In the genomic region with DNA sequence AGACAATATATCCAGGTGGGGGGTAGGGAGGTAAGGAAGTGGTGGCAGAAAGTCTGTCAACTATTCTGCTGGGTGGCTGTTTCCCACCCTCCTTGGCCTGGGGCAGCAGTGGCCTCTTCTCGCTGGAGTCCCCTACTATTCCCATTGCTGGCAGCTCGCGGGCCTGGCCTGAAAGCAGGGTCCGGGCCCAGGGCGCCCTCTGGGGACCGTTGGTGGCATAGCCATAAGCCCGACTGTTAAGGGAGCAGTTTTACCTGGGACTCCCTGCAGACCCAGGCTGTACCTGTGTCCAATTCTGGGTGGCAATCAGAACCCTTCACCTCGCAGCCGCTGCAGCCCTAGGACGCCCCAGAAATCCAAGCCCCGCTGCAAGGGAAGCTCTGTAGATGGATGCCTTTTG, we compare ENCODE assay signal across 9 mouse cellular contexts. TPM values are rescaled to one million over a fixed set of nuclear protein-coding genes. Genes with fewer than 3 reads are reported as not detected.
DNase-seq lines count a peak whose midpoint lies in the region; ATAC-seq and TF ChIP-seq lines count a peak whose summit lies in the region.
"Had no signal": no experiment of that assay in that cellular context is flagged by ENCODE, and none has a peak within 500 bp of the region (broad histone marks: within the 10 kb centered on the region; RNA-seq: fewer than 3 reads in every experiment).

No protein-coding gene starts in this region.

- intact Hi-C loops in gastrocnemius, postnatal 14 days (cut with DNase I; ENCODE audit: low total_unique reads): no loop called here

- DNase-seq in liver (peak; percentile 51), MN1 (ENCODE audit: low spot score) (no peak)
- DNase-seq in brain, adult 2 months (ENCODE audit: low read depth, low spot score): peak; percentile 21
- peak; percentile 41 for DNase-seq in gastrocnemius, postnatal 14 days
- DNase-seq in hindbrain, postnatal 0 days (ENCODE audit: low spot score): peak; percentile 71
- no peak for DNase-seq in liver, embryonic 14.5 days (ENCODE audit: low read depth in 3 of 3, low spot score in 3 of 3)

- peaks cover 75% of the 10 kb centered on the region for H3K27me3 ChIP-seq in liver, embryonic 12.5 days (replicated peaks)
- peaks cover 49% of the 10 kb centered on the region for H3K27me3 ChIP-seq in hindbrain, postnatal 0 days (ENCODE audit: insufficient read depth, low read length)
- H3K27me3 ChIP-seq in liver, embryonic 14.5 days (ENCODE audit: control insufficient read depth, insufficient read depth, low read length): peaks cover 54% of the 10 kb centered on the region
- peaks cover 46% of the 10 kb centered on the region for H3K27me3 ChIP-seq in neural tube, embryonic 14.5 days (ENCODE audit: control insufficient read depth, insufficient read depth, low read length)

- H3K9me3 ChIP-seq in liver, embryonic 12.5 days (replicated peaks): no peaks in the 10 kb centered on the region
- H3K9me3 ChIP-seq in hindbrain, postnatal 0 days (ENCODE audit: low read length): no peaks in the 10 kb centered on the region
- H3K9me3 ChIP-seq in liver, embryonic 14.5 days (ENCODE audit: control insufficient read depth, low read length): no peaks in the 10 kb centered on the region
- H3K9me3 ChIP-seq in neural tube, embryonic 14.5 days (ENCODE audit: control insufficient read depth, low read length): no peaks in the 10 kb centered on the region

- H3K27ac ChIP-seq in liver, embryonic 12.5 days: no peak overlapping the region
- H3K27ac ChIP-seq in hindbrain, postnatal 0 days: no peak overlapping the region
- no peak overlapping the region for H3K27ac ChIP-seq in liver, embryonic 14.5 days
- H3K27ac ChIP-seq in neural tube, embryonic 14.5 days (ENCODE audit: low read depth, low read length): no peak overlapping the region
- H3K27ac ChIP-seq: macrophage had no signal

- TF ChIP-seq CTCF in hindbrain, postnatal 0 days (IDR thresholded peaks at IDR 0.05; ENCODE audit: low read depth): peak; percentile 74
- TF ChIP-seq CTCF in liver, embryonic 14.5 days (IDR thresholded peaks at IDR 0.05; ENCODE audit: low read depth): peak; percentile 68

- no peak overlapping the region for H3K9ac ChIP-seq in liver, embryonic 12.5 days
- H3K9ac ChIP-seq in hindbrain, postnatal 0 days (replicated peaks; ENCODE audit: low read length): no peak overlapping the region
- no peak overlapping the region for H3K9ac ChIP-seq in liver, embryonic 14.5 days (replicated peaks)
- no peak overlapping the region for H3K9ac ChIP-seq in neural tube, embryonic 14.5 days (replicated peaks; ENCODE audit: low read depth, low read length)

- no peaks in the 10 kb centered on the region for H3K36me3 ChIP-seq in liver, embryonic 12.5 days
- H3K36me3 ChIP-seq in hindbrain, postnatal 0 days (ENCODE audit: insufficient read depth, low read length): no peaks in the 10 kb centered on the region
- no peaks in the 10 kb centered on the region for H3K36me3 ChIP-seq in liver, embryonic 14.5 days (replicated peaks; ENCODE audit: control insufficient read depth, insufficient read depth, low read depth)
- H3K36me3 ChIP-seq in neural tube, embryonic 14.5 days (ENCODE audit: control insufficient read depth, insufficient read depth, low read length): no peaks in the 10 kb centered on the region

- WGBS in liver, embryonic 12.5 days (ENCODE audit: insufficient replicate concordance): under 1% methylated on average over 11 of the region's 11 CpGs
- WGBS in hindbrain, postnatal 0 days: 3% methylated on average over 11 of the region's 11 CpGs
- WGBS in liver, embryonic 14.5 days (ENCODE audit: insufficient replicate concordance): under 1% methylated on average over 11 of the region's 11 CpGs
- 2% methylated on average over 11 of the region's 11 CpGs for WGBS in neural tube, embryonic 14.5 days

- ATAC-seq in liver, embryonic 12.5 days: no peak
- ATAC-seq in hindbrain, postnatal 0 days: peak; percentile 76
- no peak for ATAC-seq in liver, embryonic 14.5 days (ENCODE audit: insufficient read depth)
- ATAC-seq in neural tube, embryonic 14.5 days (ENCODE audit: low read depth): peak; percentile 84

- no peak overlapping the region for H3K4me3 ChIP-seq in liver, embryonic 12.5 days
- peak overlapping the region; percentile 18; the same call in 1 of the 2 replicates for H3K4me3 ChIP-seq in hindbrain, postnatal 0 days (ENCODE audit: low read length)
- H3K4me3 ChIP-seq in liver, embryonic 14.5 days (ENCODE audit: insufficient read depth in 1 of 2, low read depth in 2 of 2, low read length in 2 of 2): no peak overlapping the region
- no peak overlapping the region for H3K4me3 ChIP-seq in neural tube, embryonic 14.5 days (ENCODE audit: low read depth, low read length)

- H3K4me1 ChIP-seq in liver, embryonic 12.5 days: no peaks in the 10 kb centered on the region
- no peaks in the 10 kb centered on the region; the same call in 1 of the 2 replicates for H3K4me1 ChIP-seq in hindbrain, postnatal 0 days (ENCODE audit: insufficient read depth, low read length)
- no peaks in the 10 kb centered on the region for H3K4me1 ChIP-seq in liver, embryonic 14.5 days (replicated peaks; ENCODE audit: control insufficient read depth in 2 of 2, insufficient read depth in 2 of 2, low read length in 1 of 2)
- H3K4me1 ChIP-seq in neural tube, embryonic 14.5 days (ENCODE audit: control insufficient read depth, insufficient read depth, low read length): no peaks in the 10 kb centered on the region

- no peak overlapping the region for H3K4me2 ChIP-seq in liver, embryonic 12.5 days
- H3K4me2 ChIP-seq in hindbrain, postnatal 0 days (ENCODE audit: low read depth, low read length): peak overlapping the region; percentile 39
- H3K4me2 ChIP-seq in liver, embryonic 14.5 days (ENCODE audit: low read depth): no peak overlapping the region
- H3K4me2 ChIP-seq in neural tube, embryonic 14.5 days (ENCODE audit: low read depth, low read length): peak overlapping the region; percentile 16; the same call in 1 of the 2 replicates

- no peak for TF ChIP-seq EP300 in liver, embryonic 14.5 days (IDR thresholded peaks at IDR 0.05; ENCODE audit: low read depth)

RNA-seq across cellular contexts. Expression of a gene that starts 9.6 kb away (rescaled TPM):
- 0.30 and 0.38 TPM in 2 replicates for polyA plus RNA-seq in liver, embryonic 12.5 days (2016; fragmentation: Nextera tagmentation; extraction: Ambion mirVana)
- 1 to 10 TPM; 1.2 to 2.3 TPM for total RNA-seq in gastrocnemius, postnatal 14 days (2021)
- total RNA-seq in hindbrain, postnatal 0 days (2014; rRNA removed): 3.3 and 5.9 TPM in 2 replicates
- polyA plus RNA-seq in hindbrain, postnatal 0 days (2015; fragmentation: Nextera tagmentation; extraction: Ambion mirVana): 1.2 and 1.7 TPM in 2 replicates
- 0.03 TPM in 1 of 2 replicates, not detected in the other for polyA plus RNA-seq in liver, embryonic 14.5 days (2012; rRNA removed)
- polyA plus RNA-seq in liver, embryonic 14.5 days (2014; fragmentation: Nextera tagmentation; extraction: Ambion mirVana): not detected in 2 replicates
- 0.08 and 1.3 TPM in 2 replicates for polyA plus RNA-seq in neural tube, embryonic 14.5 days (2014; fragmentation: Nextera tagmentation; extraction: Ambion mirVana)
- polyA plus RNA-seq: macrophage had no signal

Comparison
In these comparisons a context has a peak if more than half of its experiments do, and no peak if none do; other contexts are left out.
1. DNase-seq: peak in liver (single experiment), brain, adult 2 months (single experiment), gastrocnemius, postnatal 14 days (single experiment) and hindbrain, postnatal 0 days (single experiment); none in liver, embryonic 14.5 days (0 of 3) and MN1 (single experiment).
2. ATAC-seq: peak in hindbrain, postnatal 0 days (single experiment) and neural tube, embryonic 14.5 days (single experiment); none in liver, embryonic 12.5 days (single experiment) and liver, embryonic 14.5 days (single experiment).
3. H3K4me2 ChIP-seq: peak in hindbrain, postnatal 0 days (single experiment) and neural tube, embryonic 14.5 days (single experiment); none in liver, embryonic 12.5 days (single experiment) and liver, embryonic 14.5 days (single experiment).